Mouse (Mus musculus): ENCODE data around the gene Ankrd33. TPM values are rescaled to one million over a fixed set of nuclear protein-coding genes. Genes with fewer than 3 reads are reported as not detected.

Ankrd33 gene
- polyA plus RNA-seq (2021), result not detected

DNA sequence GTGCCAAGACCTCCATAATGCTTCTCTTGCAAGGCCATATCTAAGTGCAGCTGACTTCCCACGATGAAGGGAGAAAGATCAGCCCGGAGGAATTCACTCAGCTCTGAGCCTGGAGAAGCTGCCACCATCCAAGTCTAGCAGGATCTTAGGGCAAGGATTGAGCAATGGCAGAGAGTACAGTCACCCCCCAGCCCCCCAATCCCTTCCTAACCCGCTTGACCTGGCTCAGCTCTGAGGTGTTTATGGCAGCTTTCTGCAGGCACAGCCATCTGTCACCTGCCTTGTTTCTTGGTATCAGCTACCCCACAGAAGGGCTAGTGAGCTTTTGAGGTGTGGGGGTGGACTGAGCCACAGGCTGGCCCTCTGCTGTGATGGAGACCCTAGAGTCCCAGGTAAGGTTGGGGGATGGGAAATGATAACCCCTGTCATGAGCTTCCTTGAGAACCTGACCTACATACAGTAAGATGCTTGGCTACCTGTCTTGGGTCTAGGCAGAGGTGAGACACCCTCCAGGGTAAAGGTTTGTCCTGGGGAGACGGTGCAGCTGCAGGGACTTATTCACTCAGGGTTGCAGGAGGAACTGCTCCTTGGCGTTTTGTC lies at the start of gene Ankrd33:
Gene Ankrd33 (plus strand): TSS at position 245 of the 600 bp plus-strand sequence.
- in situ Hi-C loops (cut with MboI; ENCODE audit: low pct_unique_long_range_greater_than_20kb), result no loop called here
- DNase-seq (ENCODE audit: low read depth, low spot score) (no peak), ATAC-seq (no peak)
- no peaks in the 10 kb centered on the region for H3K27me3 ChIP-seq
- POLR2A ChIA-PET, result no interaction called here
- CTCF ChIA-PET, result interaction anchor here (1.1 kb wide), 1 partner anchor 10 kb away, joined by 3 read pairs; no protein-coding TSS in a partner anchor
- TF ChIP-seq CTCF (IDR thresholded peaks at IDR 0.05), result no peak

DNA sequence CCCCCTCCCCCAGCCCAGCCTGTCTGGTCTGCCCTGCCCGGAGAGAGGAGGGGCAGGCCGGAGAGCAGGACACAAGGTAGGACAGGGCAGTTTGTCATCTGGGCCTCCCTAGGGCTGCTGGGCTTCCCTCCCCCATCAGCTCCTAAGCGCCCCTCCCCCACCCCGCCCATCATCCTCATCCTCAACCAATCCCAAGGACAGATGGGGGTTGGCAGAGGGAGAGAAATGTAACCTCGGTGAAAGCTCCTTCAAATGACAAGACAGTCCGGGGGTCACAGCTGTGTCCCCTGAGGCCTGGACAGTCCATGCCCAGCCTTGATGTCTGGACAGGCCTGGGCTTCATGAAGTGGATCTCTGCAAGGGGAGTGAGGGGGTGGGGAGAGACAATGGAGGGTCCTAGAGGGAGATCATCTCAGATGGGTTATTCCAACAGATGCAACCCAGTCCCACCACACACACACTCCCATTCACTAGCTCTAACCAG lies 49.1 kb upstream of the Ankrd33 start:
- DNase-seq (ENCODE audit: low read depth, low spot score) (no peak), ATAC-seq (no peak)
- TF ChIP-seq CTCF (IDR thresholded peaks at IDR 0.05), result no peak
- ChIA-PET POLR2A (interaction anchor here (1.0 kb wide), 1 partner anchor 743 kb away, joined by 3 read pairs; no protein-coding TSS in a partner anchor), CTCF (interaction anchor here (1.1 to 1.3 kb wide), 4 partner anchors 9 to 15 kb away, joined by 3 to 4 read pairs (median 3); partner anchors contain the start of gene Fignl2)
- no peaks in the 10 kb centered on the region for H3K27me3 ChIP-seq
- in situ Hi-C loops (cut with MboI; ENCODE audit: low pct_unique_long_range_greater_than_20kb), result no loop called here

DNA sequence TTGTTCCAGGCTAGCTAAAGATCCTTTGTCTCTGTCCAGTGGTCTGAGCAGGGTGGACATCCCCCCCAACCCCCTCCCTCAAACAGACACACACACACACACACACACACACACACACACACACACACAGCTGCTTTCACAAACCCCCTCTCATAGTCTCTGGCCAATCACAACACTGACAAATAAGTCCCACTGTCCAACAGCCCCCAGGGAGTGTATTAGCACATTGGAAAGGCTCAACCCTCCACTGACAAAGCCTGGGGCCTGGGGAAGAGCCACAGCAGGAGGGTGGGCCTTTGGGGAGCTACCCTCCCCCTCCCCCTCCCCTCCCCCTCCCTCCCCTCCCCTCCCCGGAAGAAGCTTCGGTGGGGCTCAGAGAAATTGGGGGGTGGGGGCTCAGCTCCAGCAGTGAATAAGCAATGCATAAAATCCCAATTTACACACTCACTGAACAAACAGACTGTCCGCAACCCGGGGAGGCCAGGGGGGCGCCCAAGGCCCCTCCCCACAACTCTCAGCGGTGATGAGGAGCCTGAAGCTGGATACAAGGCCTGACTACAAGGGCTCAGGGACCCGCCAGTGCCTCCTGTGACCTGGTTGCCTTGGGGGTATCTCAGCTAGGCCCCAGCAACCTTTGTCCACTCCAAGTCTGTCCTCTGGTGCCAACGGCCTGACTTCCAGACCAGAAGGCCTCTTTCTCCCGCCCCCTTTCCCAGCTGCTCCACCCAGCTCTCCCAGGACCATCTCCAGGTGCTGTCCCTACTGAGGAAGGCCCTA lies 48.4 kb upstream of the Ankrd33 start:
- ChIA-PET CTCF (interaction anchor here (1.2 to 1.3 kb wide), 2 partner anchors 11 to 16 kb away, joined by 3 read pairs; partner anchors contain the start of gene Fignl2), POLR2A (interaction anchor here (0.7 kb wide), 1 partner anchor 13 kb away, joined by 3 read pairs; no protein-coding TSS in a partner anchor)
- no peaks in the 10 kb centered on the region for H3K27me3 ChIP-seq
- DNase-seq (ENCODE audit: low read depth, low spot score), result no peak
- no peak for TF ChIP-seq CTCF (IDR thresholded peaks at IDR 0.05)
- in situ Hi-C loops (cut with MboI; ENCODE audit: low pct_unique_long_range_greater_than_20kb), result no loop called here
- ATAC-seq, result peak; percentile 8

DNA sequence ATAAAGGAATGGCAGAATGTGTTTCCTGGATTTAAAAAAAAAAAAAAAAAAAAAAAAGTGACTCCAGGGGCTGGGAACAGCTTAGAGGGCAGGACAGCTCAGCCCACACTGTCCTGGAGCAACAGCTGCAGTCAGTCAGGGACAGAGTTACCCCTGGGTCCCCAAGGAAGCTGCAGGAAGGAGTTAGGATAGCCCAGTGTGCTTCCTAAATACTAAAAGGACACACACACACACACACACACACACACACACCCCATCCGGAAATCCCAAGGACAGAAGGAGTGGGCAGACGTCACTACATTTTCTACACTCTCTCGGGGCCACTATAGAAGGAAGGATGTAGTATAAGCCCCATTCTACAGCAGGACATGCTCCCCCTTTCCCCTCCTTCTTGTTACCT lies 47.5 kb upstream of the Ankrd33 start:
- ATAC-seq (no peak), DNase-seq (ENCODE audit: low read depth, low spot score) (no peak)
- TF ChIP-seq CTCF (IDR thresholded peaks at IDR 0.05), result no peak
- H3K27me3 ChIP-seq, result no peaks in the 10 kb centered on the region
- POLR2A ChIA-PET, result interaction anchor here (0.6 to 0.7 kb wide), 2 partner anchors 12 to 24 kb away, joined by 3 read pairs; no protein-coding TSS in a partner anchor
- in situ Hi-C loops (cut with MboI; ENCODE audit: low pct_unique_long_range_greater_than_20kb), result no loop called here
- CTCF ChIA-PET, result no interaction called here

DNA sequence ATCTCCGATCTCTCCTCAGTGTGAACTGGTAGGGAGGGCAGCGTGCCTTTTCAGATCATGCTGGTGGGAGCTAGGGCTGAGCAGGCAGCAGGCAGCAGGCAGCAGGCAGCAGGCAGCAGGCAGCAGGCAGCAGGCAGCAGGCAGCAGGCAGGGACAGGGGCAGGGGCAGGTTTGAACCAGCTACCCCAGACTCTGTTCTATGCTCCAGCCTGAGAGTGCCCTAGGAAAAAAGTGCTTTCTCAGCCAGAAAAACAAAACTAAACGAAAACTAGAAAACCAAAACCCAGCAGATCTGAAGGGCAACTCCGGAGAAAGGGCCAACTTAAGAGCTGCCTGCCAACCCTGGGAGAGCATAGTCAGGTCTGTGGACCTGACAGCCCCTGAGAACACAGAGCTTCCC lies 46.9 kb upstream of the Ankrd33 start:
- TF ChIP-seq CTCF (IDR thresholded peaks at IDR 0.05), result no peak
- ATAC-seq, result no peak
- in situ Hi-C loops (cut with MboI; ENCODE audit: low pct_unique_long_range_greater_than_20kb), result no loop called here
- no peak for DNase-seq (ENCODE audit: low read depth, low spot score)
- CTCF ChIA-PET, result no interaction called here
- POLR2A ChIA-PET, result interaction anchor here (0.9 kb wide), 1 partner anchor 9 kb away, joined by 3 read pairs; no protein-coding TSS in a partner anchor
- H3K27me3 ChIP-seq, result no peaks in the 10 kb centered on the region

DNA sequence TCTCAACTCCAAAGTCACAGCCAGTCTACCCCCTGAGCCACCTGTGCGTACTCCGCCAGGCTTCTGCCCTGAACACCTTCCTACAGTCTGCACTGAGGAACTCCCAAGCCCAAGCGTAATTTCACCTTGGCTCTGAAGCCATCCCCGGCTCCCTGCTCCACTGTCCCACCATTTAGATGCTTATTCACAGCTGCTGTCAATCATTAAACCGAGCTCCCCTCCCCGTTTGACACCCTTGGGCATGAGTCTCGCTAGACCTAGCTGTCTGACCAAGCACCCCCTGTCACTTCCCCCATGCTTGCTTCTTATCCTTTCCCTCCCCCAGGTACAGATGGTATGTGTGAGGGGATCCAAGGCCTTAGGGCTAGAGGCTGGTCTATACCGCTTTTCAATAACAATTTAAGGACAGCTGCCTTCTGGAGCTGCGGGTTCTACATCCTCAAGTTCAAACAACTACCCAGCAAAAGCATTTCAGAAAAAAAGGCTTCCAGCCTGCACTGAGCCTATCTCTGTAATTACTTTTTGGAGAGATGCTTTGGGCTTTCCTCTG lies 45.8 kb upstream of the Ankrd33 start:
- no peak for ATAC-seq
- no peak for TF ChIP-seq CTCF (IDR thresholded peaks at IDR 0.05)
- no peak for DNase-seq (ENCODE audit: low read depth, low spot score)
- ChIA-PET POLR2A (interaction anchor here (0.9 kb wide), 1 partner anchor 8 kb away, joined by 3 read pairs; no protein-coding TSS in a partner anchor), CTCF (interaction anchor here (0.9 kb wide), 1 partner anchor 27 kb away, joined by 3 read pairs; no protein-coding TSS in a partner anchor)
- in situ Hi-C loops (cut with MboI; ENCODE audit: low pct_unique_long_range_greater_than_20kb), result no loop called here
- no peaks in the 10 kb centered on the region for H3K27me3 ChIP-seq

DNA sequence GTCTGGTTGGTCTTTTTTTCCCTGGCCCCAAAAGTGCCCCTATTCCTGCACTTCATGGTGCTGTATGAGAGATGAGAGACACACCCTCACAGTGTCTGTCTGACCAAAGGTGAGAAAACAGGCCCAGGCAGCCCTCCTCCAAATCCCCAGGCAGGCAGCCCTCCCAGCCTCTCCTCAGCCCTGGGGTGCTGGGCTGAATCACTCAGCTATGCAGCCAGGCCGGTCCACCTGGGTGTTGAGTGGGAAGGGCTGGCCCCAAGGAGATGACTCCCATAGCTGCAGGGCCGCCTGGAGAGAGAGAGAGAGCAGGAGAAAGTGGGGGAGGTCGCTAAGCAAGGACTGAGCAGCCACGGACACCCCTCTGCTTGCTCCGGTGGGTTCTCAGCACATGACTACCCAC lies 44.8 kb upstream of the Ankrd33 start:
- ATAC-seq, result no peak
- POLR2A ChIA-PET, result no interaction called here
- CTCF ChIA-PET, result no interaction called here
- in situ Hi-C loops (cut with MboI; ENCODE audit: low pct_unique_long_range_greater_than_20kb), result no loop called here
- H3K27me3 ChIP-seq, result no peaks in the 10 kb centered on the region
- no peak for TF ChIP-seq CTCF (IDR thresholded peaks at IDR 0.05)
- no peak for DNase-seq (ENCODE audit: low read depth, low spot score)

DNA sequence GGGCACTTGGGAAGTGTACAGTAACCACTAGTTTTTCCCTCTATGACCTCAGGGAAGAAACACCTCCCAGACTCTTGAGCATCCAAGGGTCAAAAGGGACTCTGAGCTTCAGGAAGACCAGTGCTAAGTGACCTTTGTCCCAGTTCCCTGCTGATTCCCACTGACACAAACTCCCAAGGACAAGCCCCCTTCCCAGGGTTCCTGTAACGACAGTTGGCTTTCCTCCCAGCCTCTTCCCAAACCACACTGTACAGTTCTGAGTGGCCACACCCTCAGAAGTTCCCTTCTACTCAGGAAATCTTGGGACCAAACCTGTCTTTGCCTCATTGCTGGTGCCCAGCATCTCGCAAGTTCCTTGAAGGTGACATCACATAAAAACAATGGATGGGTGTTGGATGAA lies 42.8 kb upstream of the Ankrd33 start:
- CTCF ChIA-PET, result interaction anchor here (1.3 kb wide), 1 partner anchor 33 kb away, joined by 3 read pairs; no protein-coding TSS in a partner anchor
- in situ Hi-C loops (cut with MboI; ENCODE audit: low pct_unique_long_range_greater_than_20kb), result no loop called here
- ATAC-seq, result no peak
- DNase-seq (ENCODE audit: low read depth, low spot score), result no peak
- POLR2A ChIA-PET, result no interaction called here
- no peaks in the 10 kb centered on the region for H3K27me3 ChIP-seq
- no peak for TF ChIP-seq CTCF (IDR thresholded peaks at IDR 0.05)

DNA sequence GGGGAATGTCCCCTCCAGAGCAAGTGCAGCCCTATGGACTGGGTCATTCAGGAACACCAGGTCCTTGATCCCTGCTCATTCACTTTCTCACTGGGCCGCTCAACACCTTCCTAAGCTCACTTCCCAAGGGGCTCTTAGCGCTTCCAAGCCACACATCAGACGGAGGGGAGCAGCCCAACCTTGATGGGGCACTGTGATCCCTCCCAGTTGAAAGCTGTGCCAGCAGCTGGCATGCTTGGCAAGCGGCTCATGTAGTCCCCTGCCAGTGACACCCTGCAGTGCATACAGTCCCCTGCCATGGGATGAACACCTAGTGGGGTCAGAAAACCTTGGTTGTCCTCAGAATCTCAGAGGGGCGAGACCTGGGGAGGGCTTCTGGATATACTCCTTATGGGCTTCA lies 41.5 kb upstream of the Ankrd33 start:
- no peak for DNase-seq (ENCODE audit: low read depth, low spot score)
- POLR2A ChIA-PET, result no interaction called here

DNA sequence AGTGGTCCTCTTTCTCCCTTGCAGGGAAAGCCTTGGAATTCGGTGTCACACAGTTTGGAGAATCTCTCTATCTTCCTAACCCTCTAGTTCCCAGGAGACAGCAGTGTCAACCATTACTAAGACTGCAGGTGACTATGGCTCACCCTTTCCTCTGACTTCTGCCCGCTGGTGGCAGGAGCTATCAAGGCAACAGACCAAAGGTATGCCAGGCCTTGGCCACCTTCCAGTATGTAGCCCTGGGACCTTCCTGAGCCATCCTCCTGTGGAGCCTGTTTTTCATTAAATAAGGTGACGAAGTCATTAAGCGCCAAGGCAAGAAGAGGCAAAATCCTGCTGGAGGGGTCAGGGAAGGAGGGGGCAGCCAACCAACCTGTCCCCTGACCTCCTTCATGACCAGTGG lies 40.4 kb upstream of the Ankrd33 start:
- CTCF ChIA-PET, result interaction anchor here (1.4 kb wide), 3 partner anchors 9 to 32 kb away, joined by 4 read pairs; no protein-coding TSS in a partner anchor
- in situ Hi-C loops (cut with MboI; ENCODE audit: low pct_unique_long_range_greater_than_20kb), result no loop called here

More for the DNA sequence above, 41.5 kb upstream of the Ankrd33 start:
- in situ Hi-C loops (cut with MboI; ENCODE audit: low pct_unique_long_range_greater_than_20kb), result no loop called here
- CTCF ChIA-PET, result interaction anchor here (1.4 kb wide), 2 partner anchors 8 to 28 kb away, joined by 4 read pairs; no protein-coding TSS in a partner anchor
- TF ChIP-seq CTCF (IDR thresholded peaks at IDR 0.05), result no peak
- ATAC-seq, result no peak
- no peaks in the 10 kb centered on the region for H3K27me3 ChIP-seq

More for the DNA sequence above, 40.4 kb upstream of the Ankrd33 start:
- DNase-seq (ENCODE audit: low read depth, low spot score) (no peak), ATAC-seq (no peak)
- no peaks in the 10 kb centered on the region for H3K27me3 ChIP-seq
- POLR2A ChIA-PET, result interaction anchor here (0.7 to 1.3 kb wide), 2 partner anchors 68 to 164 kb away, joined by 3 to 4 read pairs; no protein-coding TSS in a partner anchor
- TF ChIP-seq CTCF (IDR thresholded peaks at IDR 0.05), result no peak
